Mouse (Mus musculus) liver, embryonic 11.5 days (tissue): ENCODE measurements around the gene Dip2b. TPM values are rescaled to one million over a fixed set of nuclear protein-coding genes. Genes with fewer than 3 reads are reported as not detected.
A peak's percentile ranks its signal among the peaks of the same experiment; 100 is the strongest.

Experiments used
- ATAC-seq: fragments of 200-750 bp; cut with Nextera tagmentation; replicated peaks from 2 replicates; pipeline ENCODE4 v1.8.0; 2017; ENCODE audit warnings: moderate number of reproducible peaks, mild to moderate bottlenecking, moderate TSS enrichment, moderate library complexity; ENCODE audit not compliant: low FRiP score
- DNase-seq: peaks from one replicate; pipeline ENCODE4 v3.0.0-alpha.2; 2017; ENCODE audit warnings: low spot score
- H3K27ac ChIP-seq: fragments of 300-500 bp; sonication (generic); 2 replicates; pipeline ENCODE4 v1.5.1; 2014; ENCODE audit warnings: mild to moderate bottlenecking, low read depth, low read length, control low read depth
- H3K27me3 ChIP-seq: fragments of 300-500 bp; sonication (generic); replicated peaks from 2 replicates; pipeline ENCODE4 v1.6.1; 2014; ENCODE audit warnings: low read length, mixed read lengths; ENCODE audit not compliant: control insufficient read depth, insufficient read depth
- H3K36me3 ChIP-seq: fragments of 300-500 bp; sonication (generic); 2 replicates; pipeline ENCODE4 v1.6.1; 2014; ENCODE audit warnings: mild to moderate bottlenecking, low read length, moderate library complexity, mixed read lengths; ENCODE audit not compliant: control insufficient read depth, insufficient read depth
- H3K4me1 ChIP-seq: fragments of 300-500 bp; sonication (generic); replicated peaks from 2 replicates; pipeline ENCODE4 v1.6.1; 2014; ENCODE audit warnings: low read length, mixed read lengths; ENCODE audit not compliant: control insufficient read depth, insufficient read depth
- H3K4me2 ChIP-seq: fragments of 300-500 bp; sonication (generic); 2 replicates; pipeline ENCODE4 v1.6.1; 2014; ENCODE audit warnings: mild to moderate bottlenecking, control low read depth, moderate library complexity
- H3K4me3 ChIP-seq: fragments of 300-500 bp; sonication (generic); 2 replicates; pipeline ENCODE4 v1.5.1; 2014; ENCODE audit warnings: low read depth, low read length, control low read depth
- H3K9ac ChIP-seq: fragments of 300-500 bp; sonication (generic); 2 replicates; pipeline ENCODE4 v1.6.1; 2014; ENCODE audit warnings: low read depth, low read length, control low read depth
- H3K9me3 ChIP-seq: fragments of 300-500 bp; sonication (generic); 2 replicates; pipeline ENCODE4 v1.6.1; 2016; ENCODE audit warnings: low read length, inconsistent platforms, mixed read lengths; ENCODE audit not compliant: control insufficient read depth
- WGBS: fragments of 180-500 bp; shearing (Covaris S2); extraction: QIAGEN DNeasy Blood & Tissue Kit; methylation state at CpG from one replicate; pipeline ENCODE4 v1.1.7; 2014; 5-methylcytosine and 5-hydroxymethylcytosine counted together
- polyA plus RNA-seq: library from polyadenylated mRNA; unstranded; fragments of >200 nt; fragmentation: Nextera tagmentation; extraction: Ambion mirVana; gene quantifications from 2 replicates; pipeline ENCODE4 v1.2.1, GENCODE M21; 2014

Dip2b gene
- polyA plus RNA-seq, 1 experiment from 2014 or later = 10.4 TPM

DNA sequence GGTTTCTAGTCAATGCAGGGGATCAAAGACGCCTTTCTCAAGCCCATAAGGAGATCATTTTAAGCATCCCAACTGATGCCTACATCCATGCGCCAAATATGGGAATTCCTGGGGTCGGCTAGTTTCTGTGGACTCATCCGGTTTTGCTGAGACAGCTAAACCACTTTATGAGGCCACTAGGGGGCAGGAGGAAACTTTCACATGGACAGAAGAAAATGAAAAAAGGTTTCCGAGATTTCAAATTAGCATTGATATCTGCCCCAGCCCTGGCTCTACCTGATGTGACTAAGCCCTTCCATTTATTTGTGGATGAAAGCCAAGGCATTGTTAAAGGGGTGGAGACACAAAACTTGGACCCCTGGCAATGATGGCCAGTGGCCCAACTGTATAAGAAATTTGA, 15.5 kb upstream of the Dip2b start:
- H3K9me3 ChIP-seq = no peaks in the 10 kb centered on the region
- no peak for DNase-seq

DNA sequence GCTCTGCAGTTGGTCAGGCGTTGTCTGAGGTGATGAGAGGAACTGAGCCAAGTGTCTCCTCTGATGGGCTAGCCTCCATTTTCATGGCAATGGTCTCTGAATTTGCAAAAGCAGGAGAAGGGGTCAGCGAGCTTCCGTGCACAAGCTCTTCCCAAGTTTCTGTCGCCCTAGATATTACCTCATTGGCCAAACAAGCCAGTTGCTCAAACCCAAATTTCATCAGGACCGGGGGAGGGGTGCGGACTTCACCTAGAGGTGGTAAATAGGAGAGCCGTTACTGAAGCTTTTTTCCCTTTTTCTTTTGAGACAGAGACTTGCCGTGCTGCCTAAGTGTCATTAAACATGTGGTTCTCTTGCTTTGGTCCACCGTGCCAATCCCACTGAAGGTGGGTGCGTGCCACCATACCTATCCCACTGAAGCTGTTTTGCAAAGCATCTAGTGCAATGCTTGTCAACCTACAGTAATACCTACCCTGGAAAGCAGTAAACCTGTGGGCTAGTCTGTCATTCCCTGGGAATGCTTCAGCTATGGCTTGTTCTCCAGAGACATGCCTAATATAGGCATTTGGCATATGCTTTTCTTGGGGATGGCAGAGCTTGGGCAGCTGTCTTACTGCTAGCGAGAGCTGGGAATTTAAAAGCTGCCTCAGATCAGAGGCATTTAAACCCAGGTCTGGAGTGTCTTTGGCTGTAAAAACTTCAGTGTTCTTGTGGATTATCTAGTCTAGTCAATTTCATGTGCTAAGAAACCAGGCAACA, 13.2 kb upstream of the Dip2b start:
- Histone ChIP-seq H3K9ac (no peak overlapping the region), H3K9me3 (no peaks in the 10 kb centered on the region), H3K4me3 (no peak overlapping the region), H3K27me3 (no peaks in the 10 kb centered on the region), H3K36me3 (no peaks in the 10 kb centered on the region), H3K27ac (no peak overlapping the region), H3K4me2 (no peak overlapping the region), H3K4me1 (no peaks in the 10 kb centered on the region)
- DNase-seq (no peak), ATAC-seq (no peak)
- 79% methylated on average over 11 of the region's 11 CpGs for WGBS

More for the DNA sequence above, 15.5 kb upstream of the Dip2b start:
- Histone ChIP-seq H3K27me3 (no peaks in the 10 kb centered on the region), H3K27ac (no peak overlapping the region), H3K4me3 (no peak overlapping the region), H3K36me3 (no peaks in the 10 kb centered on the region), H3K9ac (no peak overlapping the region), H3K4me1 (no peaks in the 10 kb centered on the region), H3K4me2 (no peak overlapping the region)
- WGBS = 23% methylated on average over 5 of the region's 5 CpGs
- no peak for ATAC-seq

- WGBS = 71% methylated on average over 2 of the region's 2 CpGs
- Histone ChIP-seq H3K27me3 (no peaks in the 10 kb centered on the region), H3K4me2 (no peak overlapping the region), H3K27ac (no peak overlapping the region), H3K4me1 (no peaks in the 10 kb centered on the region), H3K9me3 (no peaks in the 10 kb centered on the region), H3K4me3 (no peak overlapping the region), H3K36me3 (no peaks in the 10 kb centered on the region), H3K9ac (no peak overlapping the region)
- DNase-seq (no peak), ATAC-seq (no peak)
Observed at GRCm38 (mm10) chr15:100028133-100028532, 10.3 kb upstream of the Dip2b start.

DNA sequence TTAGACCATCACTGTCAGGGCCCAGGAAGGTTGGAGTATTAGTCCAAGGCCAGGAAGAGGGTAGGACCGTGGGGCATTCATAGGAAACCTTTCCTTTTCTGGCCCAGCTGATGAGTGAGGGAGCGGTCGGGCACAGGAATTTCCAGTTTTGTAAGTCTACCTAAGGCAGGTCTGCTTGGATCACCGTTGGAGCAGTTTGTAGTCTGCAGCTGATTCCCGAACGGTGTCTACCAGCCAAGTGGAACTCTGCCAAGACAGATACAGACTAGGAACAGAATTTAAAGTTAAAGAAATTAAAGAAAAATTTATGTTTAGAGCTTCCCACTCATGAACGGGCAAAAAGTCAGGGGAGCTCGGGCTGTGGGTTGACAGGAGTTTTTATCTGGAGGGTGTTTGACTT, 9.0 kb upstream of the Dip2b start:
- H3K4me2 ChIP-seq = no peak overlapping the region
- H3K36me3 ChIP-seq = no peaks in the 10 kb centered on the region
- no peak overlapping the region for H3K9ac ChIP-seq
- DNase-seq (no peak), ATAC-seq (no peak)
- no peaks in the 10 kb centered on the region for H3K27me3 ChIP-seq
- H3K27ac ChIP-seq = no peak overlapping the region
- H3K9me3 ChIP-seq = no peaks in the 10 kb centered on the region
- no peak overlapping the region for H3K4me3 ChIP-seq
- WGBS = 82% methylated on average over 8 of the region's 8 CpGs
- H3K4me1 ChIP-seq = no peaks in the 10 kb centered on the region

DNA sequence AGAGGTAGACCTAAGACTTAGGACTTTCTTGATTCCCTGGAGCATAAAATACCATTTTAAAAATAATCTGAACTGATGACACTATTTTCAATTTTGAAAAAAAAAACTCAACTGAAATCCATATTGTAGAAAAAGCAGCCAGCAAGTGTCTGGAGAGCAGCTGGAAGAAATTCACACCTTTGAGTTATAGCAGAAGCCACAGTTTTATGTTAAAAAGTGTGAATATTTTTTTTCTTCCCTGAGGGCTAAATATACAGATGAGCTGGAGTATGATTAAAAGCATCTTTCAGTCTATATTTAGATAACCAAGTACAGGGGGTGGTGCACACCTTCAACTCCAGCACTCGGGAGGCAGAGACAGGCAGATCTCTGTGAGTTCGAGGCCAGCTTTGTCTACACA, 8.6 kb upstream of the Dip2b start:
- Histone ChIP-seq H3K27me3 (no peaks in the 10 kb centered on the region), H3K27ac (no peak overlapping the region), H3K4me3 (no peak overlapping the region), H3K9ac (no peak overlapping the region), H3K4me1 (no peaks in the 10 kb centered on the region), H3K36me3 (no peaks in the 10 kb centered on the region), H3K4me2 (no peak overlapping the region), H3K9me3 (no peaks in the 10 kb centered on the region)
- ATAC-seq (no peak), DNase-seq (no peak)
- WGBS = 85% methylated on average over 2 of the region's 2 CpGs

DNA sequence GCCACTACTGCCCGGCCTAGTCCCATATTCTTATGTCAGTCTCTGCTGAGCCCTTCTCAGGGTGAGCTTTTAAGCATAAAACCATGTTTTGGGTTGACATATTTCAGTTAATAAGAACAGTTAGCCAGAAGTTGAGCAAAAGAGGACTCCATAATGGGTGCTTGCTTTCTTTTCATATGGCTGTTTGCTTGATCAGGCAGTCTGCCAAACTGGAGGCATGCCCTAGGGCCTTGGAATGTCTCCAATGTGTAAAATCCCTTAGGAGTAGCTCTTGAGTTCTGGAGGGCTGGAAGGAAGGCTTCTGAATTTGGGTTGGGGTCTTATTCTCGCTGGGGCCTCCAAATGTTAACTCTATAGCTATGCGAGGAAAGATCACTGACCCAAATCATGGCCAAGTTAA, 5.9 kb upstream of the Dip2b start:
- H3K4me1 ChIP-seq = no peaks in the 10 kb centered on the region
- no peaks in the 10 kb centered on the region for H3K9me3 ChIP-seq
- H3K27ac ChIP-seq = no peak overlapping the region
- ATAC-seq (no peak), DNase-seq (no peak)
- H3K9ac ChIP-seq = no peak overlapping the region
- H3K4me2 ChIP-seq = no peak overlapping the region
- no peak overlapping the region for H3K4me3 ChIP-seq
- no peaks in the 10 kb centered on the region for H3K27me3 ChIP-seq
- no peaks in the 10 kb centered on the region for H3K36me3 ChIP-seq
- 83% methylated on average over 3 of the region's 3 CpGs for WGBS

DNA sequence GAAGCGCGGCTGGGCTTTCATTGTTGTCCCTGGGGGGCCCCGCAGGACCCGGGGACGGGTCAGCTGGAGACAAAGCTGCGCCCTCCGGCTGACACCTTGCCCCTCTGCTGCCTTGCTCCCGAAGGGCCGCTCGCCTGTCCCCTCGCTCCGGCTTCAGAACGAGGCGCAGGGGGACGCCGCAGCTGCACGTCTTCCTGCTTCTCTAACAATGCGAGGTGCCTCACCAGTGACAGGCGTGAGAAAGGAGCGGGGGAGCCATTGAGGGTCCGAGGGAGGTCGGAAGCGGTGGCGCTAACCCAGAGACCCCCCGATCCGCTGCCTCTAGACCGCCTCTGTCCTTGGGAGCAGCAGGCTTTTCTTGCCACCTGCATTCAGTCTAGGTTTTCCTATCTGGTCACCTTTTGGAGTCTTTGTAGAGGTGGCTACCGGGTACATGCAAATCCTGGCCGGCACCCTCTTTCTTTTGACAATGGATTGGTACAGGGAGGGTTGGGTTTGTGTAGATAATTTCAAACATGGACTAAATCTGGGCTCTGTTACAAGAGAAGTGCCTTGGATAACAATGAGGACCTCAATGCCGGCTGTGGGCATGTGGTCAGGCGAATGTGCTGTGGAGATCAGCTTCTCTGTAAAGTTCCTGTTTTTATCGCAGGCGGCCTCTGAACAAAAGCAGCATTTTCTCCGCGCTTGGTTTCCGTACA, 687 bp downstream of the Dip2b start:
- ATAC-seq = peak; percentile 64
- H3K4me1 ChIP-seq = peaks cover 21% of the 10 kb centered on the region
- H3K9me3 ChIP-seq = no peaks in the 10 kb centered on the region
- DNase-seq = peak; percentile 80
- no peaks in the 10 kb centered on the region for H3K36me3 ChIP-seq
- peak overlapping the region; percentile 93 for H3K9ac ChIP-seq
- 0 out of 2 replicates have a peak, but pooled peaks cover 2% of the 10 kb centered on the region for H3K27me3 ChIP-seq
- peak overlapping the region; percentile 83 for H3K27ac ChIP-seq
- H3K4me3 ChIP-seq = peak overlapping the region; percentile 91
- WGBS = under 1% methylated on average over 36 of the region's 36 CpGs
- peak overlapping the region; percentile 99 for H3K4me2 ChIP-seq

GRCm38 (mm10) chr15:100040541-100041266, 2.2 kb downstream of the Dip2b start:
- Histone ChIP-seq H3K4me1 (peaks cover 27% of the 10 kb centered on the region), H3K9me3 (no peaks in the 10 kb centered on the region), H3K4me2 (peak overlapping the region; percentile 99), H3K9ac (0 out of 2 replicates have a peak overlapping the region, but pooled peaks have one; percentile 12), H3K36me3 (no peaks in the 10 kb centered on the region), H3K27ac (no peak overlapping the region), H3K27me3 (0 out of 2 replicates have a peak, but pooled peaks cover 2% of the 10 kb centered on the region), H3K4me3 (peak overlapping the region; percentile 6; the same call in 1 of the 2 replicates)
- ATAC-seq = no peak
- 27% methylated on average over 14 of the region's 14 CpGs for WGBS
- no peak for DNase-seq
